Mouse (Mus musculus) heart, postnatal 0 days (tissue): ENCODE results near the gene Tbc1d1.

Source experiments
- CTCF ChIP-seq: IDR thresholded peaks from 2 replicates; pipeline ENCODE4 v1.5.1; 2016; ENCODE audit warnings: antibody characterized with exemption, control low read depth, low read depth
- EP300 ChIP-seq: IDR thresholded peaks from 2 replicates; pipeline ENCODE4 v1.6.1; 2016; ENCODE audit warnings: antibody characterized with exemption, low read depth

DNA sequence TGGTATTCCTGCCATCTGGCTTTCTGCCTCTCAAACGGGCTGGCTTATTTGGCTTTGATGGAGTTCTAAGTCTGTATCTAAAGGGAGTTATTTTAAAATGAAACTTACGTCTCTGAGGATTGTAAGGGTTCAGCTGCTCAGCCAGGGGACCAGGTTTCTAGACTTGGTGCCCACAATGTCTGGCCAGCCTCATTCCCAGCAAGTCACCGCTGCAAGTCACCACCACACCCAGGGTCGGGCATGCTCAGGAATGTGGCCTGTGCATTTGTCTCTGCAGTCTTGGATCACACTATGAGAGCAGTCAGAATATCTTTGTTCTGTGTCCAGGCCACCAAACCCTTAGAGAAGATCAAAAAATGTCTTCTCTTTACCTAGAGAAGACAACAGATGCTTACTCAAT is 237.4 kb downstream of the Tbc1d1 start:
- no peak for TF ChIP-seq CTCF
- TF ChIP-seq EP300, result no peak
